Mouse (Mus musculus) retina, embryonic 14.5 days (tissue): ENCODE data around the gene Odf3b.

Experiments
- DNase-seq: peaks from one replicate; pipeline ENCODE4 v3.0.0-alpha.2; 2015; ENCODE audit warnings: low spot score

Odf3b gene

GRCm38 (mm10) chr15:89378831-89379401 is at the start of gene Odf3b:
TSS of gene Odf3b (minus strand) at chr15:89379282.
- DNase-seq, result peak; percentile 36

- no peak for DNase-seq
Observed at GRCm38 (mm10) chr15:89428136-89428790, 49.2 kb upstream of the Odf3b start.

GRCm38 (mm10) chr15:89426716-89427115 is 47.6 kb upstream of the Odf3b start:
- no peak for DNase-seq

- no peak for DNase-seq
Observed at GRCm38 (mm10) chr15:89425711-89426121, 46.6 kb upstream of the Odf3b start, which contains the start of gene Cpt1b. TSS of gene Cpt1b (minus strand) at chr15:89425863.

DNA sequence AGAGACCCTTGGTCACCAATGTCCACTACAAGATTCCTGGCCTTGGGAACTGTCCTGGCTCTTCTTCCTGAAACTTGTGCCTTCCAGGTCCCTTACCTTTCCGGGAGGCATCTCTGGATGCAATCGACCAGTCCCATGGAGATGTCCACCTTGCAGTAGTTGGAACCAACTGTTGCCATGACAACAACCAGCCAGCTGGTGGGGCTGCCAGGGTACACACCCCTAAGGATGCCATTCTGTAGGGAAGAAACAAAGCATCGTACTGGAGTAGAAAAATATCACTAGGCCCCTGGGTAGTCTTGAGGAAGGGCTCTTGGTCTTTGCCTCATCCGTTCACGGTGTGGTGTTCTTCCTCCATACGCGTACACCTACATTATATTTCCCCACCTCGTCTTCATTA is 45.5 kb upstream of the Odf3b start:
- DNase-seq, result no peak

DNA sequence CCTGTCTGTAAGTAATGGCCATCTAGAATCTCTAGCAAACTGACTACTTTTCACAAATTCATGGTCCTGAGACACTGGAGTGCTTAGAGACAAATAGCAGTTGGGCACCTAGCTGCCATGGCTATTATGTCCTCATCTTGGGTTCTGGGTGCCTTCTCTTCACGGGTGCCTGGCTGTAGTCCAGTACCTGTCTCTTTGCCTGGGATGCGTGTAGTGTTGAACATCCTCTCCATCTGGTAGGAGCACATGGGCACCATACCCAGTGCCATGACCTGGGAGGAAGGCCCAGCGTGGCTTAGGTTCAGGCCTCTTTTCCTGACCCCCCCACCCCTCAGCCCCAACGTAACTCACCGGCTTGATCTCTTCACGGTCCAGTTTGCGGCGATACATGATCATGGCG is 42.9 kb upstream of the Odf3b start:
- DNase-seq, result no peak

DNA sequence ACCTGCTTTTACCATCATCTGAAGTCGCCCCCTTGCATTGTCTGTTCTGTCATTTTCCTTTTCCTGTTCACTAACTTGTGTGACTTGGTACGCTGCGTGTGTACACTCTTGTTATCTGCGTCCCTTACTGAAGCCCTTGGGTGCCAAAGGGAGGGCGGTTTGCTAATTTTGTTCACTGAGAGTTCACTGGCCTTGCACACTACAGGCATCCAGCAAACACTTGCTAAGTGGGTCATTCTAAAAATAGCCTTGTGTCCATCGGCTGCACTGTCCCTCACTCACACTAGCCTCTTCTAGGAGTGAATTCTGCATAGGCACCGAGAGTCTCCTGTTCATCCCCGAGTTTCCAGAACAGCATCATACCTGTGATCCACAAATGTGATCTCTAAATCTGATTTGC is 36.2 kb upstream of the Odf3b start:
- DNase-seq, result no peak

DNA sequence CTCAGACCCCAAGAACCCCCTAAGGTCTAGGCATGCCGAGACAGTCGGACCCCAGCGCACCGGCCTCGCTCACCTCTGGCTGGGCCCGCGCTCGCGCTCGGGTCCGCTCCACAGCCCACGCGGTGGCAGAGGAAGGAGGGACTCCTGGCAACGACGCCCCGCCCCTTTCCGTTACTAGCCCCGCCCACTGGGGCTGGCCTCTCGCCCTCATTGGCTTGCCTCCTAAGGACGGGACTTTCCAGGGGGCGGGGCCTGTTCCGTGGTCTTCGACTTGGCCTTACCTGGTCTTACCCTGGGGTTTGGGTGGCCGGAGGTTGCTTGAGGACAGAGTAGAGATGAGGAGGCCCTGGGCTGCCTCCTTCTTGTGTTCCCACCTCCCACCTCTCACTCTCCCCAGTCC is 31.0 kb upstream of the Odf3b start, which contains the start of gene Syce3:
Syce3 (minus strand) TSS at position 386 of the 400 bp plus-strand sequence.
- no peak for DNase-seq

DNA sequence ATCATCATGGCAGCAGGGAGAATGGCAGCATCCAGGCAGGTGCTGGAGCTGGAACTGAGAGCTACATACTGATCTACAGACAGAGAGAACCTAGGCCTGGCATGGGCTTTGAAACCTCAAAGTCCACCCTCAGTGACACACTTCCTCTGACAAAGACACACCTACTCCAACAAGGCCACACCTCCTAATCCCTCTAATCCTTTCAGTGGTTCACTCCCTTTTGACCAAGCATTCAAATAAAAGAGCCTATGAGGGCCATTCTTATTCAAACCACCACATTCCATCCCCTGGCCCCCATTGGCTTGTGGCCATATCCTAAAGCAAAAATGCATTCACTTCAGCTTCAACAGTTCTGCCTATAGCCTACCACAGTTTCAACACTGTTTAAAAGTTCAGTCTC is 27.6 kb upstream of the Odf3b start:
- DNase-seq, result no peak

GRCm38 (mm10) chr15:89404831-89405623 is 25.9 kb upstream of the Odf3b start:
- no peak for DNase-seq

DNA sequence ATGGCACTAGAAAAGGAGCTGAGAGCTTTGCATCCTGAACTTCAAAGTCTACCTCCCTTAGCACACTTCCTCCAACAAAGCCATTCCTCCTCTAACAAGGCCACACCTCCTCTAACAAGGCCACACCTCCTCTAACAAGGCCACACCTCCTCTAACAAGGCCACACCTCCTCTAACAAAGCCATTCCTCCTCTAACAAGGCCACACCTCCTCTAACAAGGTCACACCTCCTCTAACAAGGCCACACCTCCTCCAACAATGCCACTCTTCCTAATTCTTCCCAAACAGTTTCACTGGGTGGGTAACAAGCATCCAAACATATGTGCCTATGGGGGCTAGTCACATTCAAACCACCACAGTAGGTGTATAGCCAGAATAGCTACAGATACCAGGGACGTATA is 23.4 kb upstream of the Odf3b start:
- DNase-seq, result no peak

GRCm38 (mm10) chr15:89399716-89400115 is 20.6 kb upstream of the Odf3b start:
- DNase-seq, result no peak

DNA sequence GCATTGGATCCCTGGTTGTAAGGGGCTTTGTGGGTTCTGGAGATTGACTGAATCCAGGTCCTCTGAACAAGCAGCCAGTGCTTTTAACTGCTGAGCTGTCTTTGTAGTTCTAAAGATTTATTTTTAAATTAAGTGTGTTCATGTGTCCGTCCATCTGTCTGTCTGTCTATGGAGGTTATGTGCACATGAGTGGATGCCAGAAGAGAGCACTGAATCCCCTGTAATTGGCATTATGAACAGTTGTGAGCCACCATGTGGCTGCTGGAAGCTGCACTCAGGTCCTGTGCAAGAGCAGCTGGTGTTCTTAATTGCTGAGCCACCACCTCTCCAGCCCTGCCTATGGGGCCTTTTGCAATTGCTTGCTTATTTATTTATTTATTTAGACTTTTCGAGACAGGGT is 19.1 kb upstream of the Odf3b start:
- peak; percentile 68 for DNase-seq

- no peak for DNase-seq
Observed at GRCm38 (mm10) chr15:89396883-89397282, 17.8 kb upstream of the Odf3b start.

DNA sequence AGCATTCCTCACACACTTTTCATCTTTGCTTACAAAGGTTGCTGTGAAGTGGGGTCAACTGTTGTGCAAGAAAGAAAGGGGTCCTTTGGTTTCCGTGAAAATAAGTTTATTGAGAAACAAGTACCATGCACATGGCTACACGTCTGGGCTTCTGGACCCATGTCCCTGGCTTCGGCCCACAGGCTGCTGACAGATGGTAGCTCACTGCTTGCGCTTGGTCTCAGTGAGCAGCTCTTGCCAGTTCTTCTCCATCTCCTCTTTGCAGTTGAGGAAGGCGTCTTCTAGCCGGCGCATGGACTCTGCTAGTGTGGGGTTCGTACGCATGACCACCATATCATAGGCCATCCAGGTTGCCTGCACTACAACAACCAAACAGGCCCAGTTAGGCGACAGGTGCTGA is 11.0 kb upstream of the Odf3b start:
- DNase-seq, result no peak

GRCm38 (mm10) chr15:89387127-89387526 is 8.0 kb upstream of the Odf3b start:
- DNase-seq, result no peak

DNA sequence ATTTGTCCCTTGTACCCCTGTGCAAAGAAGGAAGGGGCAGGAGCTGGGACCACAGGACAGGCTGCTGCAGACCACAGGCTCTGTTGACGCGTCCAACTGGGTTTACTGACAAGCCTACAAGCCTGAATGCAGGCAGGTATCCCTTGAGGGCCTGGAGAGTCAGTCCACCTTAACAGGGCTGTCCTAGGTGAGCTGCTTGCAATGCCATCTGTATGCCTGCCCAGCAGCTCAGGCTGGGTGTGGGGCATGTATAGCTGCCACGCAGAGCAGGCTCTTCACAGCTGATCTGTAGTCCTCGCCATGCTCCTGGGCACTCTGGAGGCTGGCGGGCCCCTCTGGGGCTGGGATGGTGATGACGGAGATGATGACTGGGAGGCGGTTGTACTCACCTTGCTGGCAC is 5.5 kb upstream of the Odf3b start, which contains the start of gene Klhdc7b:
Klhdc7b (plus strand) TSS at position 301 of the 400 bp plus-strand sequence.
- DNase-seq, result no peak

- no peak for DNase-seq
Observed at GRCm38 (mm10) chr15:89379429-89379828, 347 bp upstream of the Odf3b start.

- no peak for DNase-seq
Observed at GRCm38 (mm10) chr15:89377938-89378828, 899 bp downstream of the Odf3b start.

- peak; percentile 10 for DNase-seq
Observed at GRCm38 (mm10) chr15:89377362-89377761, 1.7 kb downstream of the Odf3b start.

GRCm38 (mm10) chr15:89376957-89377356 is 2.1 kb downstream of the Odf3b start, which contains the start of gene Tymp:
TSS of gene Tymp (minus strand) at chr15:89377039.
- DNase-seq, result no peak

DNA sequence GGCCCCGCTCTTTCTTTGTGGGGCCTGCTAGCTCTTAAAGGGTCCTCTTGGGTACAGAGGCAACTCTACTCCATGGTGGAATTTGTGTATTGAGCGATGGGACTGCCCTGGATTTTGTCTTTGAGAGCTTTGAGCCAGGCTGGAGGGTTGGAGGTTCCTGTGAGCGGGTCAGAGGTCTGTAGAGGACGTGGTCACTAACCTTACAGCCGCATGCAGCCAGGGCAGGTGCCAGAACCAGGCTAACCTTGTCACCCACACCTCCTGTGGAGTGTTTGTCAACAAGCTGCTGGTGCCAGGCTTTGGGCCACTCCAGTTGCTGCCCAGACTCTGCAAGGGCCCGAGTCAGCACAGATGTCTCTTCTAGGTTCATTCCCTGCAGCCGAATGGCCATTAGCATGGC is 3.0 kb downstream of the Odf3b start:
- DNase-seq, result no peak
